Mouse (Mus musculus): ENCODE data around the gene Aasdhppt.

DNA sequence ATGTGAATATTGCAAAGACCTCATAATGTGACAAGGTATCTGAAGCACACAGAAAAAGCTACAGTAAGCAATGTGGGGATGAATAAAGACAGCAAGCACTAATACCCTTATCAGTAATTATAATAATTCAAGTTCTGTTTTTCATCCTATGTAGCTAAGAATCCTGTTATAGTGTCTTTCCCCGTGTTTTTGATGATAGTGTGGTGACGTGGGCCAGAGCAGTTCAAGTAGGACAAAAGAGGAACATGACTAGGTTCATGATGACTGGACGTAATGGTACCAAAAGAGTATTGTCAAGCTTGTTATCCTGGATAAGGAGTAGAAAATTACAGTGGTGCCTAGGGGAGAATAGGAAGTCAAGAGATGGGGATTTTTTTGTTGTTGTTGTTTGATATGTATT lies 1.4 kb upstream of the Aasdhppt start:
- TF ChIP-seq GATA1 (IDR thresholded peaks at IDR 0.05; ENCODE audit: low read length) (no peak), TAL1 (IDR thresholded peaks at IDR 0.05; ENCODE audit: low read length) (no peak)
